Mouse (Mus musculus) kidney, adult 2 months (tissue): ENCODE results near the gene Frem2.

Source experiments
- CTCF ChIP-seq: fragments of 200-500 bp; conservative IDR thresholded peaks from 2 replicates; pipeline ENCODE4 v1.5.1; 2011; ENCODE audit warnings: low read depth, mild to moderate bottlenecking, control low read depth, low read length, moderate library complexity, mixed read lengths; ENCODE audit not compliant: insufficient read depth, insufficient read length
- POLR2A ChIP-seq: fragments of 200-500 bp; IDR thresholded peaks from one replicate; pipeline ENCODE4 v1.6.1; 2011; ENCODE audit warnings: low read depth, low read length, control low read depth

GRCm38 (mm10) chr3:53557388-53558214 lies 99.6 kb downstream of the Frem2 start:
- TF ChIP-seq CTCF, result no peak
- no peak for TF ChIP-seq POLR2A
